Comparison of ENCODE assay signal across 10 mouse cellular contexts in genomic region chr5:77074914-77075313, GRCm38 (mm10). TPM values are rescaled to one million over a fixed set of nuclear protein-coding genes. Genes with fewer than 3 reads are reported as not detected.
DNase-seq lines count a peak whose midpoint lies in the region; TF ChIP-seq lines count a peak whose summit lies in the region.
"Had no signal": no experiment of that assay in that cellular context is flagged by ENCODE, and none has a peak within 500 bp of the region (broad histone marks: within the 10 kb centered on the region; RNA-seq: fewer than 3 reads in every experiment).

No protein-coding gene starts in this region.

- TF ChIP-seq CTCF in thymus, adult 2 months (IDR thresholded peaks at IDR 0.05; ENCODE audit: borderline replicate concordance, control insufficient read depth, extremely low read depth, insufficient read depth, low read length, poor library complexity): no peak

- H3K27ac ChIP-seq in thymus, adult 2 months (ENCODE audit: control insufficient read depth, insufficient read depth, low read length): no peak overlapping the region
- H3K27ac ChIP-seq: macrophage had no signal

- no peaks in the 10 kb centered on the region for H3K27me3 ChIP-seq in thymus, adult 2 months (ENCODE audit: control insufficient read depth, insufficient read depth, low read length)

- 82% methylated on average over 2 of the region's 2 CpGs for WGBS in thymus, adult 2 months

- no peak overlapping the region for H3K4me3 ChIP-seq in thymus, adult 2 months (ENCODE audit: control insufficient read depth, insufficient read depth, low read length)

- no peaks in the 10 kb centered on the region for H3K4me1 ChIP-seq in thymus, adult 2 months (replicated peaks; ENCODE audit: control insufficient read depth, insufficient read depth, low read length)

- TF ChIP-seq POLR2A in thymus, adult 2 months (IDR thresholded peaks at IDR 0.05; ENCODE audit: control insufficient read depth, extremely low read depth, insufficient read depth, low read length, poor library complexity): no peak

- H3K36me3 ChIP-seq in thymus, adult 2 months (ENCODE audit: control insufficient read depth, insufficient read depth, low read length): no peaks in the 10 kb centered on the region

- DNase-seq in 3134 (ENCODE audit: extremely low read depth, insufficient read length, low spot score): peak; percentile 77
- DNase-seq in Muller cell, postnatal 12 days (ENCODE audit: inconsistent ontology term): peak; percentile 79
- peak; percentile 56 for DNase-seq in gastrocnemius, postnatal 25 days
- peak; percentile 67 to 74 for DNase-seq in lung, adult 18-20 months
- no peak for DNase-seq in cerebellum, adult 11-12 months
- no peak for DNase-seq in thymus, adult 2 months
- no peak for DNase-seq in yolk sac, embryonic 10.5 days (ENCODE audit: low spot score)
- DNase-seq in T-cell, adult 2 months (ENCODE audit: low spot score): no peak

RNA-seq across cellular contexts. Expression of gene Hopx, which starts 40.0 kb away (rescaled TPM):
- 1 to 10 TPM; 3.4 to 5.7 TPM for total RNA-seq in gastrocnemius, postnatal 25 days (2021)
- 8.1 and 26.1 TPM in 2 replicates for polyA plus RNA-seq in thymus, adult 2 months (2012; rRNA removed)

RNA-seq across cellular contexts. Expression of gene Thegl, which starts 59.1 kb away (rescaled TPM):
- total RNA-seq in gastrocnemius, postnatal 25 days (2021): not detected
- not detected in 2 replicates for polyA plus RNA-seq in thymus, adult 2 months (2012; rRNA removed)
- total RNA-seq: gastrocnemius, adult 8-10 months had no signal
- polyA plus RNA-seq: macrophage had no signal

Comparison
In these comparisons a context has a peak if more than half of its experiments do, and no peak if none do; other contexts are left out.
1. DNase-seq: peak in 3134 (single experiment), Muller cell, postnatal 12 days (single experiment), gastrocnemius, postnatal 25 days (single experiment) and lung, adult 18-20 months (2 of 2); none in cerebellum, adult 11-12 months (single experiment), thymus, adult 2 months (single experiment), yolk sac, embryonic 10.5 days (single experiment) and T-cell, adult 2 months (single experiment).